In the genomic region with DNA sequence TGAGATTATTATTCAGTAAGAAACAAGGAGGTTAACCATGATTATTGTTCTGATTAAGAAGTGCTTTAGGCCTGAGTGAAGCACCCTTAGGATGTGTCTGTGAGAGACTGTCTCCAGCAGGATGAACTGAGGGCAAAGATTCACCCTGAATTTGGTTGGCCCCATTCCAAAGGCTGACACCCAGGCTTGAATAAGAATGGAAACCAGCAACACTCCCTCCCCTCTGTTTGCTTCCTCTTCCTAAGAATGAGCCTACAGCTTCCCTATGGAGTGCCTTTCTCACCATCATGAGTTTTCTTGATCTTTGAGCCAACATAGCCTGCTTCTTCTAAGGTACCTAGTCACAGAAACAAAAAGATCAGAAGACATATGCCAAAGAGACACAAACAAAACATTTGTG, we compare ENCODE assay signal across 11 mouse cellular contexts.
DNase-seq lines count a peak whose midpoint lies in the region; ATAC-seq lines count a peak whose summit lies in the region.
"Had no signal": no experiment of that assay in that cellular context is flagged by ENCODE, and none has a peak within 500 bp of the region (broad histone marks: within the 10 kb centered on the region; RNA-seq: fewer than 3 reads in every experiment).

No protein-coding gene starts in this region.

- peak; percentile 34 for DNase-seq in kidney, postnatal 10 days
- no peak for DNase-seq in kidney, adult 18-20 months
- peak; percentile 32 for DNase-seq in lung, postnatal 10 days
- no peak for DNase-seq in lung, adult 18-20 months
- DNase-seq in ZHBTc4 (ENCODE audit: low read depth, low spot score): peak; percentile 50
- peak; percentile 1 for DNase-seq in lung, postnatal 25 days (ENCODE audit: low spot score)
- DNase-seq: cerebellum, adult 11-12 months; thymus, adult 18-20 months; thymus, postnatal 4 days had no signal

- ATAC-seq in monocyte, adult 5-6 weeks (replicated peaks; ENCODE audit: insufficient number of reproducible peaks, low FRiP score, low TSS enrichment, poor library complexity, severe bottlenecking): no peak
- ATAC-seq: midbrain, embryonic 15.5 days had no signal

Comparison
In these comparisons a context has a peak if more than half of its experiments do, and no peak if none do; other contexts are left out.
1. DNase-seq: peak in kidney, postnatal 10 days (single experiment), lung, postnatal 10 days (single experiment), ZHBTc4 (single experiment) and lung, postnatal 25 days (single experiment); none in kidney, adult 18-20 months (single experiment) and lung, adult 18-20 months (0 of 2).